Mouse (Mus musculus) cerebellum, adult 2 months (tissue): Measurements from ENCODE around the gene Hist1h4h. TPM values are rescaled to one million over a fixed set of nuclear protein-coding genes. Genes with fewer than 3 reads are reported as not detected.
"Not testable (repeated sequence)": the region's sequence is repeated elsewhere in the genome, so short reads cannot be mapped to it uniquely, and the experiment has no call there.

Experiments
- DNase-seq, 2 experiments: peaks; one replicate each; pipeline ENCODE4 v3.0.0; 2021
- H3K27ac ChIP-seq: fragments of 200-500 bp; 2 replicates; pipeline ENCODE4 v1.5.1; 2012; ENCODE audit warnings: low read length, control low read depth, inconsistent platforms; ENCODE audit not compliant: insufficient read depth
- H3K27me3 ChIP-seq: fragments of 200-500 bp; 2 replicates; pipeline ENCODE4 v1.6.1; 2012; ENCODE audit warnings: inconsistent platforms, mild to moderate bottlenecking, low read length, moderate library complexity; ENCODE audit not compliant: control insufficient read depth, insufficient read depth
- H3K4me1 ChIP-seq: fragments of 200-500 bp; 2 replicates; pipeline ENCODE4 v1.6.1; 2011; ENCODE audit warnings: low read length; ENCODE audit not compliant: control insufficient read depth, insufficient read depth
- H3K4me3 ChIP-seq: fragments of 200-500 bp; replicated peaks from 2 replicates; pipeline ENCODE3; 2011; ENCODE audit warnings: mild to moderate bottlenecking, low read depth, low read length, control low read depth; ENCODE audit not compliant: insufficient read depth
- CTCF ChIP-seq: fragments of 200-500 bp; IDR thresholded peaks from 2 replicates; pipeline ENCODE4 v1.5.1; 2011; ENCODE audit warnings: low read depth, mild to moderate bottlenecking, control low read depth, low read length, moderate library complexity, borderline replicate concordance; ENCODE audit not compliant: insufficient read depth
- POLR2A ChIP-seq: fragments of 200-500 bp; IDR thresholded peaks from 2 replicates; pipeline ENCODE4 v1.6.1; 2011; ENCODE audit warnings: low read length, control low read depth, borderline replicate concordance; ENCODE audit not compliant: insufficient read depth
- WGBS: fragments of 180-500 bp; shearing (Covaris S2); methylation state at CpG from one replicate; pipeline ENCODE4 v1.1.7; 2018; 5-methylcytosine and 5-hydroxymethylcytosine counted together
- polyA plus RNA-seq: library from polyadenylated mRNA; depleted of rRNA; stranded (reverse); fragments of >200 nt; gene quantifications from 2 replicates; pipeline ENCODE4 v1.2.3, GENCODE M21; 2012

Hist1h4h gene
- polyA plus RNA-seq, 1 experiment: 33.0 TPM

DNA sequence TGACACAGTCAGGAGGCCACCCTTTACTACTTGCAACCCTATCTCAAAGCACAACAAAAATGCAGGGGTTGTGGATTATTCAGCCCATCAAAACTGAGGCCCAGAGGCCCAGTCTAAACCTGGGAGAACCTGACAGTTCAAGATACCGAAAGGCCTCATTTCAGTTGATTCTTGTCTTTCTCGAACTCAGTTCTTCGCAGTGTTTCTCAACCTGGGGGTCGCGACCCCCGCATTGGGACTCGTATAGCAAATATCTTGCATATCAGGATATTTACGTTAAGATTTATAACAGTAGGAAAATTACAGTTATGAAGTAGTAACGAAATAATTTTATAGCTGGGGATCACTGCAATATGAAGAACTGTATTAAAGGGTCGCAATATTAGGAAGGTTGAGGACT lies 4.9 kb upstream of the Hist1h4h start:
- DNase-seq: no peak
- Histone ChIP-seq H3K4me1 (no peaks in the 10 kb centered on the region), H3K27ac (no peak overlapping the region), H3K4me3 (no peak overlapping the region), H3K27me3 (no peaks in the 10 kb centered on the region)
- no peak for TF ChIP-seq POLR2A
- TF ChIP-seq CTCF: no peak
- WGBS: 7% methylated on average over 10 of the region's 10 CpGs

DNA sequence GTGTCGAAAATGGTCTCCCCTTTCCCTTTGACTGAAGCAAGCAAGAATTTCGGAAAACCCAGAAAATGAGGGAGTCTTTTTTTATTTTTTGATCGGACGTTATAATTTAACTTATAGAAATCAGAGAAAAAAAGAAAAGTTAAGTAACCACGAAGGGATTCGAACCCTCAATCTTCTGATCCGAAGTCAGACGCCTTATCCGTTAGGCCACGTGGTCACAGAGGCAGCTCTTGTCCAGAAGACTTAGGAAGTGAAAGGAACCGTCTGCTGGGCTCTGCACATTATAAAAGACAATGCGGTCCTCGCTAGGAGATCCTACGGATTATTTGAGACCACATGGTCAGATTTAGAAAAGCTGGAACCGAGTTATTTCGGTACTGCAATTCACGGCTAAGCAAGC lies 4.5 kb upstream of the Hist1h4h start:
- 2% methylated on average over 17 of the region's 17 CpGs for WGBS
- H3K4me1 ChIP-seq: no peaks in the 10 kb centered on the region
- TF ChIP-seq CTCF (no peak), POLR2A (no peak)
- H3K4me3 ChIP-seq: peak overlapping the region; percentile 44
- no peak overlapping the region for H3K27ac ChIP-seq
- no peaks in the 10 kb centered on the region for H3K27me3 ChIP-seq
- DNase-seq: peak; percentile 87 to 90

DNA sequence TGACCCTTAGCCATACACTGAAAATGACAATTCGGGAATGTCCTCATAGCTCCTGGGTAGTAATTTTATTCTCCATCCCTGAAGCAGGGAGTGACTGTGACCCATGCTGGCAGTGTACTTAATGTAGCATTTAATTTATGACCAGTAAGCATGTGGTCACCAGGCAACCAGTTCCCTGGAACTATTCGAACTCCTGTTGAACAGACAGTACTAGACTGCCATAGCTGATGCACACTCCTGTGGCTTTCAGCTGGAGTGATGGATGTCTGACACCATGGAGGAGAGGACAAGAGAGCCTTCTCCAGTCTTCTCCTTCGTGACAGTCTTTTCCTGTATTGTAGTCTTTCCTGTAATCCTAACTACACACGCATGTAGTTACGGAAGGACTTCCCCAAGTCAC lies 1.8 kb upstream of the Hist1h4h start:
- DNase-seq: no peak
- H3K27ac ChIP-seq: no peak overlapping the region
- TF ChIP-seq CTCF: no peak
- TF ChIP-seq POLR2A: no peak
- H3K4me1 ChIP-seq: no peaks in the 10 kb centered on the region
- no peak overlapping the region for H3K4me3 ChIP-seq
- no peaks in the 10 kb centered on the region for H3K27me3 ChIP-seq
- WGBS: 47% methylated on average over 5 of the region's 5 CpGs

DNA sequence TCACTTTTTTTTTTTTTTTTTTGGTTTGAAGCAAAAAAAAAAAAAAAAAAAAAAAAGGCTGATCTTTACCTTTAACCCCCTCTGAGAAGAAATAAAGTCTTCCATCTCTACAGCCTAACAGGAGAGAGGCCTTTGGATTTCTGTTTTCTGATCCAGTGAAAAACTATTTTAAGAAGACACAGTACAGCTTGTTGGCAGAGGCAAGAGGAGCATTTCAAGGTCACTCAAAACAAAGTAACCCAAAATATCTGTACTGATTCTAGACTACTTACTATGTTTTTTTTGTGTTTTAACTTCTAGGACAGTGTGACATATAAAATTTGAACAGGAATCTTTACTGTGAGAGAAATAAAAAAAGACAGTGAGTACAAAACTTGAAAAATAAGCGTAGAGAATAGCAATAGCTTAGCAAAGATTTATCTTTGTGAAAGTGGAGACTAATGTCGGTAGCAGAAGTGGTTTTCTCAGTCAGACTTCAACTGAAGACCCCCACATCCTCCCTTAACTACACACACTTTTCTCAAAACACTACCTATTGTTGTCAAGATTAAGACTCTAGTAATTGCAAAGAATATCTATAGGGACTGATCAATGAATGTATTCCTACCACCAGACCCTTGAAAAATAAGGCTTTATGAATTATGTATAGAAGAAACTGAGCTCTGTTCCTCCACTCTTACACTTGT lies 1.2 kb upstream of the Hist1h4h start:
- H3K4me3 ChIP-seq: peak overlapping the region; percentile 64
- no peaks in the 10 kb centered on the region for H3K27me3 ChIP-seq
- H3K4me1 ChIP-seq: peaks cover 3% of the 10 kb centered on the region; the same call in 1 of the 2 replicates
- 29% methylated on average over 2 of the region's 2 CpGs for WGBS
- DNase-seq: no peak
- no peak overlapping the region for H3K27ac ChIP-seq
- TF ChIP-seq POLR2A (no peak), CTCF (no peak)

DNA sequence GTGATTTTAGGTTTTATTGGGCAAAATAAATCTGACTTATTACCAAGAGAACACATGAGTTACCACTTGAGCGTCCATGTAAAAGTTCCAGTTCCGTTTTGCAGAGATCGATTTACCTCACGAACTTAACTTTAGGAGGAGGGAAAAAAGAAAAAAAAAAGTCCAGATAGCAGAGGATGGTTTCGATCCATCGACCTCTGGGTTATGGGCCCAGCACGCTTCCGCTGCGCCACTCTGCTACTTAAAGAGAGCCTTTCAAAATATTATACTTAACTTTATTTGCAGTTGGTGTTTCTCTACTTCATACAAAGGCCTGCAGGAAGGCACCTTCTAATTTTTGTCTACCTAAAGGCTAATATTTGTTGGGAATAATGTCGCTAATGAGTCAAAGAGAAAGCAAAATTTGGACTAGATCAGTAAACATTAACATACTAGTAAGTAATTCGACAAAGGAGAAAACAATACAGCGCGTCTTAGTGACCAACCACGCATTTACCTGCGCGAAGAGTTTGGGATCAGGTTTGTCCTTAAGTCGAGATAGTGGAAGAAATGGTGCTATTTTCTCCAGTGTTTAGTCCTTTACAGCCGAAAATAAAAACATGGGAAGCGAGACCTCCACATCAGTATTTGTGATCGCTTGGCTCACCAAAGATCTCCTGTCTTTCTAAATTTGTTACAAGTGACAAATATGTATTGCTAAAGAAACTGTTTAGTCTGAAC lies 509 bp upstream of the Hist1h4h start:
- WGBS: under 1% methylated on average over 20 of the region's 20 CpGs
- TF ChIP-seq POLR2A: no peak
- no peak for TF ChIP-seq CTCF
- Histone ChIP-seq H3K4me3 (peak overlapping the region; percentile 64), H3K27ac (peak overlapping the region; percentile 10; the same call in 1 of the 2 replicates), H3K27me3 (no peaks in the 10 kb centered on the region), H3K4me1 (peaks cover 4% of the 10 kb centered on the region; the same call in 1 of the 2 replicates)
- peak; percentile 68 to 69 for DNase-seq

DNA sequence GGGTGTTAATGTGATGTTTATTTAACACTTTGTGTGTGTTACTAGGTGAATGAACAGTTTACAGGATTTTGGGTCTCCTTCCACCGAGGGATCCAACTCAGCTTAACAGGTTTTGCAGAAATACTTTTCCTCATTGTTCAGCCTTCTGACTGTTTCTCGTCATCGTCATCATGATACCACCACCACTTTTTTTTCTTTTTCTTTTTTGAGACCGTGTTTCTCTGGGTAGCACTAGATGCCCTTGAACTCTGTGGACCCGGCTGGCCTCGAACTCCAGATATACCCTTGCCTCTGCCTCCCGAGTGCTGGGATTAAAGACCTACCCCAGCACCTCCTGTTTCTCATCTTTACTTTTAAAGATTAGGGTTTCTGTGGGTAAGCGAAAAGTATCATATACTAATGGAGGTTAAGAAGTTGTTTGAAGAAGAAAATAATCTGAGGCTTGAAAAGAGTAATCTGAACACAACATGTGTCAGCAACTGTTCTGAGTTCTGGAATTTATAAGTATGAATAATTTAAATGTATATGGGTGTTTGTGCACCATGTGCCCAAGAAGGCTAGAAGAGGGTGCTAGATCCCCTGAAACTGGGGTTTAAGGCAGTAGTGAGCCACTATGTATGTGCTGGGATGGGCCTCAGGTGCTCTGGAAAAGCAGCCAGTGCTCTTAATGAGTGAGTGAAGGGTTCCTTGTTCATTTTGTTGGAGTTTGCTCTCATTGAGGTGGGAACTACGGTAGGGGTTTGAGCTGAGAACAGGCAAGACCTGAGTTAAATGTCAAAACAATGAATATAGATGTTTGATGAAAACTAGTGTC lies 1.6 kb downstream of the Hist1h4h start:
- TF ChIP-seq CTCF (no peak), POLR2A (no peak)
- DNase-seq: no peak
- no peaks in the 10 kb centered on the region for H3K27me3 ChIP-seq
- H3K27ac ChIP-seq: no peak overlapping the region
- H3K4me1 ChIP-seq: peaks cover 4% of the 10 kb centered on the region; the same call in 1 of the 2 replicates
- WGBS: 15% methylated on average over 9 of the region's 9 CpGs
- no peak overlapping the region for H3K4me3 ChIP-seq

DNA sequence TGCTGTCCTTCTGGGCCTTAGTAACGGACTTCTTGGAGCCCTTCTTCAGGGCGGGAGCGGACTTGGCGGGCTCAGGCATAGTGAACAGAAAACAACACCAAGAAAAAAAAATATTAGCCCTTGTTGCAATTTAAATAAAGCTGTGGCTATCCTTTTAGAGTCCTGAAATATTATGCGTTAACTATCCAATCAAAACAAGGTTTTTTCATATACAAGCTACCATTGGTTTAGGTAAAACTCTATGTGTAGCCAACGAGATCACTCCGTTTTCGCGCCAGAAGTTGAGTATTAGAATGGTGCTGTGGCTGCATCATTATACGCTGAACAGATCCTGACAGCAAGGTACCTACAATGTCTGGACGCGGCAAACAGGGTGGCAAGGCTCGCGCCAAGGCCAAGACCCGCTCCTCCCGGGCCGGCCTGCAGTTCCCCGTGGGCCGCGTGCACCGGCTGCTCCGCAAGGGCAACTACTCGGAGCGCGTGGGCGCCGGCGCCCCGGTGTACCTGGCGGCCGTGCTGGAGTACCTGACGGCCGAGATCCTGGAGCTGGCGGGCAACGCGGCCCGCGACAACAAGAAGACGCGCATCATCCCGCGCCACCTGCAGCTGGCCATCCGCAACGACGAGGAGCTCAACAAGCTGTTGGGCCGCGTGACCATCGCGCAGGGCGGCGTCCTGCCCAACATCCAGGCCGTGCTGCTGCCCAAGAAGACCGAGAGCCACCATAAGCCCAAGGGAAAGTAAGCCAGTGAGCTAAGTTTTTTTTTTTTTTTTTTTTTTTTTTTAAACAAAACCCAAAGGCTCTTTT lies 2.9 kb downstream of the Hist1h4h start, which contains the start of gene Hist1h2af:
Gene Hist1h2af (plus strand): TSS at position 347 of the 808 bp plus-strand sequence.
- H3K4me1 ChIP-seq, H3K27me3 ChIP-seq, H3K27ac ChIP-seq: not testable (repeated sequence)
- H3K4me3 ChIP-seq: peak within 1 kb of the TSS; percentile 70
- WGBS: under 1% methylated on average over 22 of the region's 53 CpGs
- DNase-seq: peak; percentile 64 to 83
